Mouse (Mus musculus): ENCODE data around the gene Ssu2. TPM values are rescaled to one million over a fixed set of nuclear protein-coding genes. Genes with fewer than 3 reads are reported as not detected.

The Ssu2 gene
- polyA plus RNA-seq, 1 experiment = 0.74 TPM

GRCm38 (mm10) chr6:112379054-112379453 is 8.8 kb downstream of the Ssu2 start:
- no peak overlapping the region for H3K27ac ChIP-seq (ENCODE audit: control insufficient read depth, insufficient read depth, low read length)
- H3K36me3 ChIP-seq (ENCODE audit: control insufficient read depth, insufficient read depth, low read length) = no peaks in the 10 kb centered on the region
- DNase-seq = no peak
- TF ChIP-seq POLR2A (IDR thresholded peaks at IDR 0.05; ENCODE audit: control insufficient read depth, extremely low read depth, insufficient read depth, low read length, poor library complexity) = no peak
- TF ChIP-seq CTCF (IDR thresholded peaks at IDR 0.05; ENCODE audit: borderline replicate concordance, control insufficient read depth, extremely low read depth, insufficient read depth, low read length, poor library complexity) = no peak
- no peak overlapping the region for H3K4me3 ChIP-seq (ENCODE audit: control insufficient read depth, insufficient read depth, low read length)
- H3K4me1 ChIP-seq (replicated peaks; ENCODE audit: control insufficient read depth, insufficient read depth, low read length) = no peaks in the 10 kb centered on the region
- 92% methylated on average over 9 of the region's 9 CpGs for WGBS
- no peaks in the 10 kb centered on the region for H3K27me3 ChIP-seq (ENCODE audit: control insufficient read depth, insufficient read depth, low read length)

- DNase-seq = no peak
- no peaks in the 10 kb centered on the region for H3K36me3 ChIP-seq (ENCODE audit: control insufficient read depth, insufficient read depth, low read length)
- H3K27ac ChIP-seq (ENCODE audit: control insufficient read depth, insufficient read depth, low read length) = no peak overlapping the region
- no peaks in the 10 kb centered on the region for H3K4me1 ChIP-seq (replicated peaks; ENCODE audit: control insufficient read depth, insufficient read depth, low read length)
- TF ChIP-seq CTCF (IDR thresholded peaks at IDR 0.05; ENCODE audit: borderline replicate concordance, control insufficient read depth, extremely low read depth, insufficient read depth, low read length, poor library complexity) (no peak), POLR2A (IDR thresholded peaks at IDR 0.05; ENCODE audit: control insufficient read depth, extremely low read depth, insufficient read depth, low read length, poor library complexity) (no peak)
- no peaks in the 10 kb centered on the region for H3K27me3 ChIP-seq (ENCODE audit: control insufficient read depth, insufficient read depth, low read length)
- no peak overlapping the region for H3K4me3 ChIP-seq (ENCODE audit: control insufficient read depth, insufficient read depth, low read length)
- 82% methylated on average over 9 of the region's 13 CpGs for WGBS
Observed at GRCm38 (mm10) chr6:112375661-112376392, 12.0 kb downstream of the Ssu2 start.

DNA sequence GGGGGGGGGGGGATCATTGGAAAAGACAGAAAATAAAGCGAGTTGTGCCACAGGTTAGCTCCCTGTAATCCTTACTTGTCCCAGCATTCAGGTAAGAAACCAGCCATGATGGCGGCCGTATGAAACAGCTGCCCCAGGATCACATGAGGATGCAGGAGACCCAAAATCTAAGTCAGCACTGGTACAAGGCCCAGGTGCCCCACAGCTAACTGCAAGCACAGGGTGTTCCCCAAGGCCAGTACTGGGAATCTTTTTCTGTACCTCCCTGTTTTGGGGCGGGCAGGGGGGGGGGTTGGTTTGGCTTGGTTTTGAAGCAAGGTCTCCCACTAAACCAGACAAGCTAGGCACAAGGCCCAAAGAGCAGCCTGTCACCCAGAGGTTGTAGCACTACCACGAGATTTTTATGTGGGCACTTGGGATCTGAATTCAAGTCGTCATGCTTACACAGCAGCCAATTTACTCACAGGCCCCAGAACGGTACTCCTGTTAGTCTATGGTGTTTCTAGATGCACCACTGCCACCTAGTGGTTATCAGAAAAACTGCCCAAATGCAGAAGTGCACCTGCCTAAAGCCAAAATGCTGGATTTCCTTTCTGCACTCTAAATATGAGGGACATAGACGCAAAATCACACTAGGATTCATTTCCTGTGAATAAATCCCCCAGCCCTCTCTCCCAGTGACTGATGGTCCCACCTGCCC is 13.8 kb downstream of the Ssu2 start:
- TF ChIP-seq POLR2A (IDR thresholded peaks at IDR 0.05; ENCODE audit: control insufficient read depth, extremely low read depth, insufficient read depth, low read length, poor library complexity) (no peak), CTCF (IDR thresholded peaks at IDR 0.05; ENCODE audit: borderline replicate concordance, control insufficient read depth, extremely low read depth, insufficient read depth, low read length, poor library complexity) (no peak)
- H3K27ac ChIP-seq (ENCODE audit: control insufficient read depth, insufficient read depth, low read length) = no peak overlapping the region
- WGBS = 46% methylated on average over 8 of the region's 8 CpGs
- no peaks in the 10 kb centered on the region for H3K36me3 ChIP-seq (ENCODE audit: control insufficient read depth, insufficient read depth, low read length)
- H3K4me3 ChIP-seq (ENCODE audit: control insufficient read depth, insufficient read depth, low read length) = no peak overlapping the region
- H3K27me3 ChIP-seq (ENCODE audit: control insufficient read depth, insufficient read depth, low read length) = no peaks in the 10 kb centered on the region
- peak; percentile 42 for DNase-seq
- no peaks in the 10 kb centered on the region for H3K4me1 ChIP-seq (replicated peaks; ENCODE audit: control insufficient read depth, insufficient read depth, low read length)

DNA sequence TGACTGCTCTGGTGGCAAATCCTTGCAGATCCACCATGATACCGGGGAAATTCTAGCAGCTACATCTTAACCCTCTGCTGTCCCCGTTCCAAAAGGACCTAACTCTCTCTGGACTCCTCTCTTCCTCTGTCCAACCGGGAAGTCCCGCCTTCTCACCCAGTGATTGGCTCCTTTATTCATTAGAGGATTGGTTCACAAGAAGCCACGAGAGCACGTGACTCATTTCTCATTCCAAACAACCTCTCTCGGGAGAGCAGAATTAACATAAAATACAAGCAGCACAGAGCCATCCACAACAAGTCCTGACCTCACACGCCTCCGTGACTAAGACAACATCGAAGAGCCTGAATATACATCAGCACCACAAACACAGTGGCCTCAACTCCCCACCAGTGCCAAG is 22.5 kb downstream of the Ssu2 start:
- Histone ChIP-seq H3K27ac (ENCODE audit: control insufficient read depth, insufficient read depth, low read length) (no peak overlapping the region), H3K36me3 (ENCODE audit: control insufficient read depth, insufficient read depth, low read length) (no peaks in the 10 kb centered on the region), H3K4me3 (ENCODE audit: control insufficient read depth, insufficient read depth, low read length) (no peak overlapping the region), H3K27me3 (ENCODE audit: control insufficient read depth, insufficient read depth, low read length) (no peaks in the 10 kb centered on the region), H3K4me1 (replicated peaks; ENCODE audit: control insufficient read depth, insufficient read depth, low read length) (no peaks in the 10 kb centered on the region)
- 87% methylated on average over 10 of the region's 10 CpGs for WGBS
- TF ChIP-seq POLR2A (IDR thresholded peaks at IDR 0.05; ENCODE audit: control insufficient read depth, extremely low read depth, insufficient read depth, low read length, poor library complexity) (no peak), CTCF (IDR thresholded peaks at IDR 0.05; ENCODE audit: borderline replicate concordance, control insufficient read depth, extremely low read depth, insufficient read depth, low read length, poor library complexity) (no peak)
- peak; percentile 9 for DNase-seq

- H3K4me3 ChIP-seq (ENCODE audit: control insufficient read depth, insufficient read depth, low read length) = no peak overlapping the region
- peak; percentile 23 for DNase-seq
- H3K36me3 ChIP-seq (ENCODE audit: control insufficient read depth, insufficient read depth, low read length) = no peaks in the 10 kb centered on the region
- H3K27ac ChIP-seq (ENCODE audit: control insufficient read depth, insufficient read depth, low read length) = no peak overlapping the region
- 44% methylated on average over 2 of the region's 2 CpGs for WGBS
- H3K4me1 ChIP-seq (replicated peaks; ENCODE audit: control insufficient read depth, insufficient read depth, low read length) = no peaks in the 10 kb centered on the region
- TF ChIP-seq POLR2A (IDR thresholded peaks at IDR 0.05; ENCODE audit: control insufficient read depth, extremely low read depth, insufficient read depth, low read length, poor library complexity) (no peak), CTCF (IDR thresholded peaks at IDR 0.05; ENCODE audit: borderline replicate concordance, control insufficient read depth, extremely low read depth, insufficient read depth, low read length, poor library complexity) (no peak)
- H3K27me3 ChIP-seq (ENCODE audit: control insufficient read depth, insufficient read depth, low read length) = no peaks in the 10 kb centered on the region
Observed at GRCm38 (mm10) chr6:112364581-112364980, 23.2 kb downstream of the Ssu2 start.

DNA sequence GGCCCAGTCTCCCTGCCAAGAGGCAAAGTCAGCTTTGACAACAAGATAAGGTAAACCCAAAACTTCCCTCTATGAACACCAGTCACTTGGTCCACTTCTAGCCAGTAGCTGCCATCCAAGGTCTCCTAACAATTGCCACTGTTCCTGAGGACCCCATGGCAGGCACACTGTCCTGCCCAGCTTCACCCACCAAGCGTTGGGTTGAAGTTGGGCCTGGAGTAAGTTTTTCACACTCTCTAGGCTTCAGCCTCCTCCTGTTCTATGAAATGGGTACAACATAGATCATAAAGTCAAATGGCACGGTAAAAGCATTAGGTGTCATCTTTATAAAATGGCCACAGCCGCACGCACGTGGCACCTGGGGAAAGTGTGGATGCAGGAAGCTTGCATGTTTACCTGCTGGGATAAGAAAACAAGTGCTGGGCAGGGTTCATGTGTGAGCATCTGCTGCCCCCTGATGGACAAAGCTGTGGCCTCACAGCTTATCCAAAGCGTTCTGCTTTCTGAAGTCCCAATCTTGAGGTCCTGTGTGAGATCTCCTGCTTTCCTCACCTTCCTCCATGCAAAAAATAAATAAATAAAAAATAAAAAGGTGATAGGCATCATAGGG is 25.4 kb downstream of the Ssu2 start:
- H3K4me1 ChIP-seq (replicated peaks; ENCODE audit: control insufficient read depth, insufficient read depth, low read length) = no peaks in the 10 kb centered on the region
- TF ChIP-seq POLR2A (IDR thresholded peaks at IDR 0.05; ENCODE audit: control insufficient read depth, extremely low read depth, insufficient read depth, low read length, poor library complexity) = no peak
- no peak for TF ChIP-seq CTCF (IDR thresholded peaks at IDR 0.05; ENCODE audit: borderline replicate concordance, control insufficient read depth, extremely low read depth, insufficient read depth, low read length, poor library complexity)
- DNase-seq = peak; percentile 43
- no peaks in the 10 kb centered on the region for H3K36me3 ChIP-seq (ENCODE audit: control insufficient read depth, insufficient read depth, low read length)
- no peak overlapping the region for H3K27ac ChIP-seq (ENCODE audit: control insufficient read depth, insufficient read depth, low read length)
- no peak overlapping the region for H3K4me3 ChIP-seq (ENCODE audit: control insufficient read depth, insufficient read depth, low read length)
- 29% methylated on average over 6 of the region's 6 CpGs for WGBS
- no peaks in the 10 kb centered on the region for H3K27me3 ChIP-seq (ENCODE audit: control insufficient read depth, insufficient read depth, low read length)
